Mouse (Mus musculus) CH12.LX (cell line): ENCODE results near the gene Krtap13-1.

Source experiments
- BHLHE40 ChIP-seq: IDR thresholded peaks from 2 replicates; pipeline ENCODE4 v1.6.1; 2011; ENCODE audit warnings: mild to moderate bottlenecking, low read depth, low read length, improper control_type of control experiment
- CTCF ChIP-seq, 2 experiments: IDR thresholded peaks in 1 of 2; conservative IDR thresholded peaks in 1 of 2; 2 replicates each; pipeline ENCODE4 v1.5.1; 2011 to 2012; ENCODE audit warnings: low read depth in 2 of 2, low read length in 2 of 2, improper control_type of control experiment in 1 of 2, inconsistent platforms in 1 of 2, mild to moderate bottlenecking in 1 of 2, moderate library complexity in 1 of 2
- EP300 ChIP-seq: IDR thresholded peaks from 2 replicates; pipeline ENCODE4 v1.6.1; 2011; ENCODE audit warnings: low read length, improper control_type of control experiment
- HCFC1 ChIP-seq: IDR thresholded peaks from 2 replicates; pipeline ENCODE4 v1.6.1; 2012; ENCODE audit warnings: low read depth, mild to moderate bottlenecking, inconsistent platforms, low read length, improper control_type of control experiment
- JUND ChIP-seq: conservative IDR thresholded peaks from 2 replicates; pipeline ENCODE4 v1.6.1; 2011; ENCODE audit warnings: low read depth, low read length, improper control_type of control experiment
- MXI1 ChIP-seq: IDR thresholded peaks from 2 replicates; pipeline ENCODE4 v1.6.1; 2011; ENCODE audit warnings: mild to moderate bottlenecking, low read depth, low read length, improper control_type of control experiment
- POLR2A ChIP-seq: IDR thresholded peaks from 2 replicates; pipeline ENCODE4 v1.6.1; 2011; ENCODE audit warnings: low read depth, mild to moderate bottlenecking, improper control_type of control experiment, low read length
- SMC3 ChIP-seq: IDR thresholded peaks from 2 replicates; pipeline ENCODE4 v1.6.1; 2011; ENCODE audit warnings: low read depth, low read length, improper control_type of control experiment
- TBP ChIP-seq: conservative IDR thresholded peaks from 2 replicates; pipeline ENCODE4 v1.6.1; 2011; ENCODE audit warnings: low read depth, low read length, improper control_type of control experiment
- USF1 ChIP-seq: IDR thresholded peaks from 2 replicates; pipeline ENCODE4 v1.6.1; 2014; ENCODE audit warnings: low read depth, mild to moderate bottlenecking, inconsistent platforms, low read length, improper control_type of control experiment
- ZMIZ1 ChIP-seq: IDR thresholded peaks from 2 replicates; pipeline ENCODE4 v1.6.1; 2012; ENCODE audit warnings: low read depth, mild to moderate bottlenecking, inconsistent platforms, low read length, improper control_type of control experiment
- ZNF384 ChIP-seq: IDR thresholded peaks from 2 replicates; pipeline ENCODE4 v1.6.1; 2012; ENCODE audit warnings: low read depth, low read length, improper control_type of control experiment, inconsistent platforms

DNA sequence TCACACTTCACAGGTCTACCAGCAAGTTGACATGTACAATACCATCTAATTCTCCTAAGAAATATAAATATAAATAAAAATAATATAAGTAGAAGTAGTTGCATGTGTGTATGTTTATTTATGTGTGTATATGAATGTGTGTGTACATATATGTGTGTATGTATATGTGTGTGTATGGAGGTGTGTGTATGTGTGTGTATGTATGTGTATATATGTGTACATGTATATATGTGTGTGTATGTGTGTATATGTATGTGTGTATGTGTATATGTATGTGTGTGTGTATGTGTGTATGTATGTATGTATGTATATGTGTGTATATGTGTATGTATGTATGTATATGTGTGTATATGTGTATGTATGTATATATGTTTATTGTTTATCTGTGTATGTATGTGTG lies 12.1 kb upstream of the Krtap13-1 start:
- TF ChIP-seq BHLHE40 (no peak), ZNF384 (no peak), EP300 (no peak), JUND (no peak), POLR2A (no peak), CTCF (conservative IDR thresholded peaks at IDR 0.05 in 1 of 2, IDR thresholded peaks at IDR 0.05 in 1 of 2; ENCODE audit: low read depth in 2 of 2, low read length in 2 of 2) (no peak), ZMIZ1 (no peak), SMC3 (no peak), MXI1 (no peak), HCFC1 (no peak), USF1 (no peak), TBP (no peak)
